Mouse (Mus musculus) midbrain, postnatal 0 days (tissue): ENCODE measurements at regions not wholly inside any gene's neighbourhood (a gene's known extent, or its start where the extent isn't known, plus 50 kb on each side); places are given as distances from the start of the nearest gene placed in this dataset.
A peak's percentile ranks its signal among the peaks of the same experiment; 100 is the strongest.

Experiments
- ATAC-seq: fragments of 200-750 bp; cut with Nextera tagmentation; 2 replicates; pipeline ENCODE4 v1.8.0; 2017; ENCODE audit warnings: moderate number of reproducible peaks, mild to moderate bottlenecking, moderate TSS enrichment, moderate library complexity; ENCODE audit not compliant: low FRiP score
- DNase-seq: peaks from one replicate; pipeline ENCODE4 v3.0.0-alpha.2; 2015; ENCODE audit warnings: low spot score
- H3K27ac ChIP-seq: fragments of 300-500 bp; sonication (generic); 2 replicates; pipeline ENCODE4 v1.5.1; 2014; ENCODE audit warnings: low read depth, mild to moderate bottlenecking, low read length, mixed read lengths
- H3K27me3 ChIP-seq: fragments of 300-500 bp; sonication (generic); 2 replicates; pipeline ENCODE4 v1.6.1; 2014; ENCODE audit warnings: low read length, control low read depth, mixed read lengths; ENCODE audit not compliant: insufficient read depth
- H3K36me3 ChIP-seq: fragments of 300-500 bp; sonication (generic); 2 replicates; pipeline ENCODE4 v1.6.1; 2014; ENCODE audit warnings: low read length, control low read depth, mixed read lengths; ENCODE audit not compliant: insufficient read depth
- H3K4me1 ChIP-seq: fragments of 300-500 bp; sonication (generic); 2 replicates; pipeline ENCODE4 v1.6.1; 2014; ENCODE audit warnings: mild to moderate bottlenecking, control low read depth, antibody characterized with exemption, low read length, mixed read lengths; ENCODE audit not compliant: insufficient read depth
- H3K4me2 ChIP-seq: fragments of 300-500 bp; sonication (generic); 2 replicates; pipeline ENCODE4 v1.6.1; 2014; ENCODE audit warnings: low read depth, mild to moderate bottlenecking, low read length, mixed read lengths; ENCODE audit not compliant: poor library complexity, severe bottlenecking
- H3K4me3 ChIP-seq: fragments of 300-500 bp; sonication (generic); 2 replicates; pipeline ENCODE4 v1.5.1; 2014; ENCODE audit warnings: low read depth, mild to moderate bottlenecking, low read length, moderate library complexity
- H3K9ac ChIP-seq: fragments of 300-500 bp; sonication (generic); replicated peaks from 2 replicates; pipeline ENCODE4 v1.6.1; 2014; ENCODE audit warnings: mild to moderate bottlenecking, low read length, moderate library complexity, mixed read lengths; ENCODE audit not compliant: poor library complexity, severe bottlenecking
- H3K9me3 ChIP-seq: fragments of 300-500 bp; sonication (generic); 2 replicates; pipeline ENCODE4 v1.6.1; 2016; ENCODE audit warnings: low read length, control low read depth
- CTCF ChIP-seq: IDR thresholded peaks from 2 replicates; pipeline ENCODE4 v1.5.1; 2016; ENCODE audit warnings: antibody characterized with exemption, mild to moderate bottlenecking
- WGBS: fragments of 180-500 bp; shearing (Covaris S2); extraction: QIAGEN DNeasy Blood & Tissue Kit; methylation state at CpG from one replicate; pipeline ENCODE4 v1.1.7; 2014; 5-methylcytosine and 5-hydroxymethylcytosine counted together

DNA sequence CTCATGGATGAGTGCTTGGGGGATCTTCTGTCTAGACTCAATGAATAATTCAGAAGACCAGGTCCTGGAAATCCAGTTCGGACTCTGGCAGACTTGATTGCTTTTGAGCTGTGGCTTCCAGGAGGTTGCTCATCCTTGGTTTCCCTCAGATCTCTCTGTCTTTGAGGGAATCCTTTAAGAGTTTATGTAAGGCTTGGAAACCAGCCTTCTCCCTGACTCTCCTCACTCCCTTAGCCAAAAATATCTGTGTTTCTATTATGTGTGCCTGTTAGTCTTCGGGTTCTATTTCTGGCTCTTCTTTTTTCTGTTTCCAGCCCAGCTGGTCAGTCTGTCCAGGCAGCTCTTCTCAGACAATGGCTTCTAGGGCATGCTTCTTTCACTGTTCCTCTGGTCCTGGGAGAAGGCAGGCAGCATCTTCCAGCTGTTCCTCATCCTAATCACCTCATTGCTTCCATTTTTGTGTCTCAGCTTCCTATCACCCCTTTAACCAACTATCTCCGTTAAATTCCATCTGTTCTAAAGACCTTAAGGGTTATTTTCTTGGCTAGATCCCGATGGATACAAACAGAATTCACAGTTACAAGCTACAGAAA, 139.3 kb upstream of the Vldlr start:
- H3K9me3 ChIP-seq = no peaks in the 10 kb centered on the region
- TF ChIP-seq CTCF = no peak
- H3K4me2 ChIP-seq = no peak overlapping the region
- no peak for DNase-seq
- no peaks in the 10 kb centered on the region; the same call in 1 of the 2 replicates for H3K27me3 ChIP-seq
- no peak overlapping the region for H3K27ac ChIP-seq
- ATAC-seq = no peak
- whole genome bisulfite sequencing = 61% methylated on average over 4 of the region's 4 CpGs
- H3K9ac ChIP-seq = no peak overlapping the region
- no peak overlapping the region for H3K4me3 ChIP-seq
- no peaks in the 10 kb centered on the region for H3K36me3 ChIP-seq
- no peaks in the 10 kb centered on the region for H3K4me1 ChIP-seq

DNA sequence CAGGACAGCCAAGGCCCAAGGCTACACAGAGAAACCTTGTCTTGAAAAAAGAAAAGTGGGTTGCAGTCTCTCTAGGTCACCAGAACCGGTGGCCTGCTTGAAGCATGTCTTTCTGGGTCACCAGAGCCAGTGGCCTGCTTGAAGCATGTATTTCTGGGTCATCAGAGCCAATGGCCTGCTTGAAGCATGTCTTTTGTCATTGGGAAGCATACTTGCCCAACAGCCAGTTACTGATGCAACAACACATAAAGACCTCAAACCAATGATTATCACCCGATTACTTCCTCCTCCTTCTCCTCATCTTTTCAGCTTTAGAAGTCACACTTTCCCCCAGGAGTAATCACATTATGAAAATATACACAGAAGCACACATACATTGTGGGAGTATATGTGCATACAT, 128.9 kb upstream of the Vldlr start:
- H3K4me3 ChIP-seq = no peak overlapping the region
- no peaks in the 10 kb centered on the region for H3K9me3 ChIP-seq
- H3K36me3 ChIP-seq = no peaks in the 10 kb centered on the region
- H3K4me1 ChIP-seq = no peaks in the 10 kb centered on the region
- no peak for TF ChIP-seq CTCF
- H3K27ac ChIP-seq = no peak overlapping the region
- H3K9ac ChIP-seq = no peak overlapping the region
- H3K27me3 ChIP-seq = no peaks in the 10 kb centered on the region
- ATAC-seq (no peak), DNase-seq (no peak)
- H3K4me2 ChIP-seq = no peak overlapping the region
- whole genome bisulfite sequencing = 85% methylated on average over 2 of the region's 2 CpGs

DNA sequence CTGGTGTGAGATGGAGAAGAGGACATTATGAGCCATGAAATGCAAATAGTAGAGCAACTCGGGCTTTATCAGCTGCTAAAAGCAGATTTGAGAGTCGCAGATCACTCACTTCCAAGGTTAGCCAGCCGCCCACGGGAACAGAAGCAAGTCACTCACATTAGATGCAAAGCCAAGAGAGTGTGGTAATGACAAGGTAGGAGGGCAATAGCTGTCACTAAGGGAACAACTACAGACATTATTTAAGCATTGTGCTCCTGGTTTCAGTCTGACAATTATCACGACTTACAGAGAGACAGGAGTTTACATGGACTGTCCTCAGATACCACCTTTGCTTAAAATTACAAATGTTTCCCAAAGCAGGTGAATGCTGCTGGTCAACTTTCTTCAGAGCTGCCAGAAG, 128.5 kb upstream of the Vldlr start:
- DNase-seq (no peak), ATAC-seq (no peak)
- WGBS = 81% methylated on average over 5 of the region's 5 CpGs
- no peaks in the 10 kb centered on the region for H3K36me3 ChIP-seq
- H3K4me3 ChIP-seq = no peak overlapping the region
- H3K4me2 ChIP-seq = no peak overlapping the region
- no peak overlapping the region for H3K27ac ChIP-seq
- H3K4me1 ChIP-seq = no peaks in the 10 kb centered on the region
- H3K27me3 ChIP-seq = no peaks in the 10 kb centered on the region
- H3K9ac ChIP-seq = no peak overlapping the region
- H3K9me3 ChIP-seq = no peaks in the 10 kb centered on the region
- no peak for TF ChIP-seq CTCF

DNA sequence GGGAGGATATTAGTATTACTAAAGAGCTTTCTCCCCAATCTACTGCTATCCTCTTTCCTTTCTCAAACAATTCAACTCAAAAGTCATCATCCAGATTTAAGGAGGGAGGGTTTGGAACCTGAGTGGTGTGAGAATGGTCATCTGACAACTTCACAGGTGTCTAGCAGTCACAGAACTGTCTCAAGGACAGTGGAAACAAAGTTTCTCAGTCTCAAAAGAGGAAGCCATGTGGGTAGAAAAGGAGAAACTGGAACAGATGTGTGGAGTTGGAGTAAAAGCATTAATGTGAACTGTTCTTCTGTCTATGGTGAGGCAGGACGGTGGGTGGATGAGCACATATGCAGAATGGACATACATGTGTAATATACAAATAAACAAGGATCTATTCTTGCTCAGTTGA, 127.2 kb upstream of the Vldlr start:
- no peak overlapping the region for H3K9ac ChIP-seq
- H3K4me3 ChIP-seq = no peak overlapping the region
- TF ChIP-seq CTCF = no peak
- no peak overlapping the region for H3K27ac ChIP-seq
- H3K4me1 ChIP-seq = no peaks in the 10 kb centered on the region
- H3K4me2 ChIP-seq = no peak overlapping the region
- H3K9me3 ChIP-seq = no peaks in the 10 kb centered on the region
- DNase-seq (no peak), ATAC-seq (no peak)
- H3K36me3 ChIP-seq = no peaks in the 10 kb centered on the region
- H3K27me3 ChIP-seq = no peaks in the 10 kb centered on the region
- WGBS = 88% methylated on average over 1 of the region's 1 CpGs

DNA sequence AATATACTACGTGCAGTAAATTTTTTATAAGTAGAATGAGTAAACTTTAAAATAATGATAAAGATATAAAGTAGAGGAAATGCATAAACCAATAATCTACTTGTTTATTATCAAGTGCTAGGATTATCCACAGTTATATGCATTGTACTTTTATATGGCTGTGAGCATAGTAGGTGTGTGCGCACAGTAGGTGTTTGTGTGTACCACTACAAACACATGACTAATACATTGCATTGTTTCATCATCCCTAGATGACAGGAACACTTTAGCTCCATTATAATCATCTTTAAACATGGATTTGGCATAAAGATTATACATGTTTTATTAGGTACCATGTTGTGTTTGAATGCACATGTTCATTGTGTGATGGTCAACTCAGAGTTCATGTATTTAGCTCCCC, 124.7 kb upstream of the Vldlr start:
- H3K27ac ChIP-seq = no peak overlapping the region
- no peak for DNase-seq
- no peak for TF ChIP-seq CTCF
- H3K4me3 ChIP-seq = no peak overlapping the region
- no peaks in the 10 kb centered on the region for H3K36me3 ChIP-seq
- no peak overlapping the region for H3K4me2 ChIP-seq
- no peaks in the 10 kb centered on the region for H3K27me3 ChIP-seq
- no peaks in the 10 kb centered on the region for H3K4me1 ChIP-seq
- H3K9me3 ChIP-seq = no peaks in the 10 kb centered on the region
- 96% methylated on average over 2 of the region's 2 CpGs for WGBS
- H3K9ac ChIP-seq = no peak overlapping the region
- no peak for ATAC-seq

DNA sequence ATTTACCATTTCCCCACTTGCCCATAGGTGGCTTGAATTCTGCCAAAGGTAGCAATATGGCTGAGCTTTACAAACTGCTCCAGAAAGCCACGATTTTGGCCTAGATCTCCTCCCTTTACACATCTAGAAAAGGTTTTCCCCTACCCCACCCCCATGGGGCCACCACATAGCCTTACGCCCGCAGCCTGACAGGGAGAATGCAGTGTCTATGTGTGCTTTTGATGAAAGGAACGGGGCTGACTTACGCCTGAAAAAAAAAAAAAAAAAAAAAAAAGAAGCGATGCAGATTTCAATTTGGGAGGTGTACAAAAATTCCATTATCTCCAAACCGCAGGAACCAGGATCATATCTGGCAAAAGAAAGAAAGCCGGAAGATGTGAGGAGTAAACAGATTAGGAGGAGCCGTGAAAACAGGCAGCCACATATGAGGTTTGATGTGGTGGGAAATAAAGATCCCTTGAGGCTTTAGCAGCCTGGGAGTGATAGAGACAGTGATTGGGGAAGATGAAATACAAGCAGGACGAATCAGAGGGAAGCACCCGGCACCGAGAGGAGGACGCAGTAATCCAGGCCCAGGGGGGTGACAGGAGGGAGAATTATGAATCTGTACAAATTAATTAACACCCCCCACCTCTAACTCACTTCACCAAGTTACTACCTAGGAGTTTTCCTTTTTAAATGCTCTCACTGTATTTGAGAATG, 121.4 kb upstream of the Vldlr start:
- Histone ChIP-seq H3K27me3 (no peaks in the 10 kb centered on the region), H3K36me3 (no peaks in the 10 kb centered on the region), H3K9me3 (no peaks in the 10 kb centered on the region), H3K27ac (peak overlapping the region; percentile 55), H3K9ac (no peak overlapping the region), H3K4me1 (no peaks in the 10 kb centered on the region), H3K4me2 (peak overlapping the region; percentile 21; the same call in 1 of the 2 replicates), H3K4me3 (no peak overlapping the region)
- TF ChIP-seq CTCF = no peak; the same call in 1 of the 2 replicates
- ATAC-seq (peak; percentile 65; the same call in 1 of the 2 replicates), DNase-seq (peak; percentile 20)
- WGBS = 28% methylated on average over 13 of the region's 13 CpGs
